Mouse (Mus musculus) bone marrow, adult 2 months (tissue): ENCODE measurements around the gene Hist1h2bb. TPM values are rescaled to one million over a fixed set of nuclear protein-coding genes. Genes with fewer than 3 reads are reported as not detected.
"Not testable (repeated sequence)": the region's sequence is repeated elsewhere in the genome, so short reads cannot be mapped to it uniquely, and the experiment has no call there.

Experiments
- H3K27ac ChIP-seq: fragments of 200-500 bp; 2 replicates; pipeline ENCODE4 v1.5.1; 2012; ENCODE audit warnings: low read depth, mild to moderate bottlenecking, control low read depth, inconsistent platforms, low read length; ENCODE audit not compliant: control insufficient read depth, poor library complexity, insufficient read depth
- H3K4me1 ChIP-seq: fragments of 200-500 bp; 2 replicates; pipeline ENCODE4 v1.6.1; 2011; ENCODE audit warnings: low read length; ENCODE audit not compliant: control insufficient read depth, insufficient read depth
- H3K4me3 ChIP-seq: fragments of 200-500 bp; replicated peaks from 2 replicates; pipeline ENCODE3; 2011; ENCODE audit warnings: mild to moderate bottlenecking, low read depth, low read length, control low read depth; ENCODE audit not compliant: control insufficient read depth
- CTCF ChIP-seq: fragments of 200-500 bp; IDR thresholded peaks from 2 replicates; pipeline ENCODE4 v1.5.1; 2011; ENCODE audit warnings: low read length, control low read depth; ENCODE audit not compliant: control insufficient read depth, insufficient read depth
- POLR2A ChIP-seq: fragments of 200-500 bp; IDR thresholded peaks from 2 replicates; pipeline ENCODE4 v1.6.1; 2011; ENCODE audit warnings: low read depth, mild to moderate bottlenecking, control low read depth, low read length, borderline replicate concordance; ENCODE audit not compliant: control insufficient read depth
- WGBS: fragments of 180-500 bp; shearing (Covaris S2); methylation state at CpG from one replicate; pipeline ENCODE4 v1.1.7; 2018; 5-methylcytosine and 5-hydroxymethylcytosine counted together
- polyA plus RNA-seq: library from polyadenylated mRNA; stranded (reverse); fragments of >200 nt; gene quantifications from 2 replicates; pipeline ENCODE4 v1.2.4, GENCODE M21; 2011; ENCODE audit warnings: low replicate concordance; ENCODE audit not compliant: missing spikeins, insufficient read depth, insufficient read length

Gene Hist1h2bb
- 65.7 and 136 TPM in 2 replicates for polyA plus RNA-seq

- H3K4me1 ChIP-seq = not testable (repeated sequence)
- WGBS = under 1% methylated on average over 44 of the region's 58 CpGs
- peak within 1 kb of the TSS; percentile 69 for H3K4me3 ChIP-seq
- peak; percentile 93 for TF ChIP-seq POLR2A
- H3K27ac ChIP-seq = peak within 1 kb of the TSS; percentile 100
Observed at GRCm38 (mm10) chr13:23746201-23747080, at the start of gene Hist1h2bb. TSS of gene Hist1h2bb (plus strand) at chr13:23746734.

DNA sequence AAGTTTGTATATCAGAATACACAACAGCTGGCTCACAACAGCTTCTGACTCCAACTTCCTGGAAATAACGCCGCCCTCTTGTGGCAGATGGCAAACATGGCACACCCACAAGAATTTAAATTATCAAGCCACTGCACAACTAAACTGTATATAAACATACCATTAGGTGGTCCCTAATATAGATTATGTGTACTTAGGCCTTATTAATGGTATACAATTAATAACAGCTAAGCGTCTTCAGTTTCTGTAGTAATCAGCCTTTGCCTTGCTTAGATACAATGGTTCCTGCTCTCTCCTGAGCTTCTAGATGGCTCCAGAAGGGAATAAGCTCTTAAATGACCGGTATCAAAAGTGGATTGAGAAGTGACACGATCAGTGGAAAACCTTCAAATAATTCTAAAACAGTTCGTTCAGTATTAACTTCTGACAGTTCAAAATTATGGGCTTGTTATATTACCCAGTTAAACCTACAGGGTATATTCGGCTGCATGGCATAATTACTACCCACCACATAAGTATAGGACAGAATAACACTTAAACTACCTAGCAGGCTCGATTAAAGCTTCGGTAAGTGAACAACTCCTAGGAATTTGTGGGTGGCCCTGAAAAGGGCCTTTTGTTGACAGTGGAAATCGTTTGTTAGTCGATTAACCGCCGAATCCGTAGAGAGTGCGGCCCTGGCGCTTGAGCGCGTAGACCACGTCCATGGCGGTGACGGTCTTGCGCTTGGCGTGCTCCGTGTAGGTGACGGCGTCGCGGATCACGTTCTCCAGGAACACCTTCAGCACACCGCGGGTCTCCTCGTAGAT is 48.8 kb upstream of the Hist1h2bb start:
- TF ChIP-seq POLR2A = no peak
- peak; percentile 61 for TF ChIP-seq CTCF
- Histone ChIP-seq H3K27ac (peak overlapping the region; percentile 95), H3K4me1 (no peaks in the 10 kb centered on the region; the same call in 1 of the 2 replicates), H3K4me3 (peak overlapping the region; percentile 62)
- WGBS = under 1% methylated on average over 32 of the region's 32 CpGs

DNA sequence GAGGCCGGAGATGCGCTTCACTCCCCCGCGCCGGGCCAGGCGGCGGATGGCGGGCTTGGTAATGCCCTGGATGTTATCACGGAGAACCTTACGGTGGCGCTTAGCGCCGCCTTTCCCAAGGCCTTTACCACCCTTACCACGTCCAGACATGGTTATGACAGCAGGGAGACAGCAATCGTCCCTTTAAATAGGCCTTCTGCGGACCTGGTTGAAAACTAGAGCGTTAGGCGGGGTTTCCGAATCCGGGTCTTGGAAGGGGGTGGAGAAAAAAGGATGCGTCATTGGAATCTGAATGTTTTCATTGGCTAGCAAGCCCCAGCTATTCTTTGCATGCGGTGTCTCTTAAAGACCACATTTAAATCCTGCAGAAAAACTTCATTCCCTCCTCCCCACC is 48.2 kb upstream of the Hist1h2bb start, which contains the start of gene Hist1h4c:
Hist1h4c (minus strand) TSS at position 155 of the 394 bp plus-strand sequence.
- Histone ChIP-seq H3K4me1 (no peaks in the 10 kb centered on the region; the same call in 1 of the 2 replicates), H3K4me3 (peak within 1 kb of the TSS; percentile 62), H3K27ac (peak within 1 kb of the TSS; percentile 95)
- TF ChIP-seq CTCF = peak; percentile 23; the same call in 1 of the 2 replicates
- TF ChIP-seq POLR2A = peak; percentile 99
- 0% methylated on average over 22 of the region's 22 CpGs for WGBS

DNA sequence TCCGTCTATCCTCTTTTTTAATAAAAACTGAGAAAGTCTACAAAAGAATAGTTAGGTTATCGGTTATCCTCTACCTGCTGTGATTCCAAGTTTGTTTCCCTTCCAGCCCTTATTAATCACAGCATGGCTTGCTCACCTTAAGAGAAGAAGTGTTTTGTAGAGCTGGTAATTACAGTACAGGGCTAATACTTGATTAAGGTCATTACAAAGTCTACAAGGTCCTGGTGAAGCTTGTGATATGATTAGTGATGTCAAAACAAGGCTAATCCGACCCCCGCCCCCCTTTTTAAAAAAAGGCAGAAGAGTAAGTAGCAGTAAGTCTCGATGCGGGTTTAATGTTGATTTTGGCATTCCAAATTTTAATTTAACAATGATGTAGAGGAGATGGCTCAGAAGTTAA is 47.5 kb upstream of the Hist1h2bb start:
- 78% methylated on average over 6 of the region's 6 CpGs for WGBS
- H3K27ac ChIP-seq = no peak overlapping the region

DNA sequence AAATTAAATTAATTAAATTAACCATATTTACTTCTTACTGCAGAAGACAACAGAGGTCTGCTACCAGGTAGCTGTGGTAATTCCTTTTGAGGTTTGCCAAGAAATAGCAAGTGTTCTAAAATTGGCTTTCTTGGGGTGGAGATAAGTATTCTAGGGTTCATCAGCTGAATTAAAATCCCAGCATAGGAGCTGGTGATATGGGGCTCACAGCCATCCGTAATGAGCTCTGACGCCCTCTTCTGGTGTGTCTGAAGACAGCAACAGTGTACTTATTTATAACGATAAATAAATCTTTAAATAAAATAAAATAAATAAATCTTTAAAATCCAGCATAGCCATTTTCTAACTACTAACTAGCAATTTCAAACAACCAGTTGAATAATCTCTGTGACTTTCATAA is 46.8 kb upstream of the Hist1h2bb start:
- Histone ChIP-seq H3K4me3 (no peak overlapping the region), H3K4me1 (no peaks in the 10 kb centered on the region; the same call in 1 of the 2 replicates), H3K27ac (no peak overlapping the region)
- 67% methylated on average over 3 of the region's 3 CpGs for WGBS
- no peak for TF ChIP-seq CTCF
- TF ChIP-seq POLR2A = no peak

More for the DNA sequence above, 47.5 kb upstream of the Hist1h2bb start:
- no peak overlapping the region for H3K4me3 ChIP-seq
- TF ChIP-seq CTCF = no peak
- no peak for TF ChIP-seq POLR2A
- H3K4me1 ChIP-seq = no peaks in the 10 kb centered on the region; the same call in 1 of the 2 replicates

DNA sequence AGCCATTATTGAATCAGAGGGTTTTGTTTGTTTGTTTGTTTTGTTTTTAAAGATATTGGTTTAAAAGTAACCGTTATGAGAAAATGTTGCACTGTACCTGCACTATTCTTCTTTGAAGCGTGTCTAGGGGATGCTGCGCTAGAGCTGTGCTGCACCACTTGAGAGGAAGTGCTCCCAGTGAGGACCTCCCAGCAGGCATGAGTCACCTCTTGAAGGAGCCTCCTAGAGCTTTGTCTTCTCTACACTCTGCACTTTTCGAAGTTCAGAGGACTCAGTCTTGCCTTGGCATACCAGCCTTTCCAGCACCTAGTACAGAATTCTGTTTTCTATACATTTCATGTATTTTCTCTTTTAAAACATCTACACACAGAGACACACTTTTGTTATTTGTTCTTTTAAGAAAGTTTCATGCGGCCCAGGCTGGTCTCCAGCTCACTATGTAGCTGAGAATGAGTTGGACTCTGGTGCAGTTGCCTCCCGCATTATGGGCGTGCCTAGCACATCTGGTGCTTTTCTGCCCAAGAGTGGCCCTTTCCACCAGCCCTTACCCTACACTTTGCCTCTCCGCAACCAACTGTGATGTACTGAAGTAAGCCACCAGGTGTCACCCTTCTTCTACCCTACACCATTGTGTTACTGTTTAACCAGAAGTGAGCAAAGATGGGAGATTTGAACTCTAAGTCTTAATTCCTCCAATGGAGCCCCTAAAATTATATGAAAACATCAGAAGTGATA is 45.6 kb upstream of the Hist1h2bb start:
- Histone ChIP-seq H3K4me1 (no peaks in the 10 kb centered on the region; the same call in 1 of the 2 replicates), H3K27ac (no peak overlapping the region), H3K4me3 (no peak overlapping the region)
- TF ChIP-seq POLR2A (no peak), CTCF (peak; percentile 64)
- WGBS = 4% methylated on average over 8 of the region's 8 CpGs

DNA sequence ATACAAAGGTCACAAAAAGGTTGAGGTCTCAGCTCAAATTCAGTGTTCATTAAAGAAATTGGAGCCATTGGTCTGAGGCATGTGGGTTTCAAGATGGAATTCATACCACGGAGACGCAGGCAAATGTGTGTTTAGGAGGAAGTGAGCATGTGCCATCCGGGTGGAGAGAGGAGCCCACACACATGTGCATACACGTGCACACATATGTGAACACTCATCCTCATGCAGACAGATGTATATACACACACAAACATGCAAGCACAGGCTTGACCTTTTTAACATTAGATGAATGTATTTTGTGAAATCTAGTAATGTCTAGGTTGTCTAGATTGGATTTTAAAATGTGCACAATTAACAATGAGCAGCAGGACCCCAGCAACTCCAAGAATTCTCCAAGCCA is 44.3 kb upstream of the Hist1h2bb start:
- H3K27ac ChIP-seq = no peak overlapping the region
- no peak overlapping the region for H3K4me3 ChIP-seq
- no peaks in the 10 kb centered on the region; the same call in 1 of the 2 replicates for H3K4me1 ChIP-seq
- TF ChIP-seq CTCF (no peak), POLR2A (no peak)
- 35% methylated on average over 4 of the region's 4 CpGs for WGBS

DNA sequence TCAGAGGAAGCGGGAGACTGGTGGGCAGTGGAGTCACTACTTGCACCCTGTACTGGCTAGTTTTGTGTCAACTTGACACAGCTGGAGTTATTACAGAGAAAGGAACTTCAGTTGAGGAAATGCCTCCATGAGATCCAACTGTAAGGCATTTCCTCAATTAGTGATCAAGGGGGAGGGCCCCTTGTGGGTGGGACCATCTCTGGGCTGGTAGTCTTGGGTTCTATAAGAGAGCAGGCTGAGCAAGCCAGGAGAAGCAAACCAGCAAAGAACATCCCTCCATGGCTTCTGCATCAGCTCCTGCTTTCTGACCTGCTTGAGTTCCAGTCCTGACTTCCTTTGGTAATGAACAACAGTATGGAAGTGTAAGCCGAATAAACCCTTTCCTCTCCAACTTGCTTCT is 43.7 kb upstream of the Hist1h2bb start:
- H3K27ac ChIP-seq, H3K4me1 ChIP-seq, H3K4me3 ChIP-seq: not testable (repeated sequence)
- 56% methylated on average over 2 of the region's 2 CpGs for WGBS
